ENCODE assay signal across 9 mouse cellular contexts in the genomic region with DNA sequence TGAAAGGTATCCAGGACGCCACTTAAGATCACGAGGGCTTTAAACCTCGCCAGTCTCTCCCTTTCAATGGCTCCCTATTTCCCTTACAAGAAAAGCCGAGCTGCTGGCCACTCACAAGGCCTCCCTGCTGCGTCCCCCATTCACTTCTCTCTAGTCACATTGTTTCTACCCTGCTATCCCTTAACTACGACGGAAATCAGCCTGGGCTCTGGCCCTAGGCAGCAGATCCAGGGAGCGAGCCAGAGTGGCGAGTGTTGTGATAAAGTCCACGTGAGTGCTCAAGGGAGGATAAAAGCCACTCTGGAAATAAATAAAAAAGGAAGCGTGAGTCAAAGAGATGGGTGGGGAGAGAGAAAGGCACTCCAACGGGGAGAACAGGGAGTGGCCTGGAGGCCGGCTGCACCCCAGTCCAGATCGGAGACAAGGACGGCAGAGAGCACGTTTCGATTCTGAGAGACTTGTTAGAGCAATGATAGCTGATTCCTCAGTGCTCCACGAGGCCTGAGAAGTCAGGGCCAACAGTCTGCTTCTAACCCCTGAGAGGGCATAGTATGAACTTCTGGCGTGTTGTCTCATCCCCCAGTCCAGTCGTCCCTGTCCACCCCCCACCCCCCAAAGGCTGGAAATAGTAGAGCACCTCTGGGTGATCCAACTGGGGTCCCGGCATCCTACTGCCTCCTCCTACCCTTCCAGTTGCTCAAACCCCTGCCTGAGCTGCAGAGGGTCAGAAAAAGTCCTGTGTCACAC.
A peak's percentile ranks its signal among the peaks of the same experiment; 100 is the strongest.
DNase-seq lines count a peak whose midpoint lies in the region; ATAC-seq and TF ChIP-seq lines count a peak whose summit lies in the region.
"Had no signal": no experiment of that assay in that cellular context is flagged by ENCODE, and none has a peak within 500 bp of the region (broad histone marks: within the 10 kb centered on the region; RNA-seq: fewer than 3 reads in every experiment).

No protein-coding gene starts in this region.

- H3K4me2 ChIP-seq in heart, embryonic 11.5 days = peak overlapping the region; percentile 75
- H3K4me2 ChIP-seq in kidney, embryonic 16.5 days (replicated peaks; ENCODE audit: low read depth, low read length) = peak overlapping the region; percentile 67
- peak overlapping the region; percentile 60 for H3K4me2 ChIP-seq in lung, postnatal 0 days (replicated peaks; ENCODE audit: low read depth, low read length)

- no peak; the same call in 1 of the 2 replicates for ATAC-seq in heart, embryonic 11.5 days (replicated peaks; ENCODE audit: insufficient number of reproducible peaks, low FRiP score, low TSS enrichment)
- ATAC-seq in kidney, embryonic 16.5 days (ENCODE audit: low FRiP score, low TSS enrichment) = no peak
- peak; percentile 65 for ATAC-seq in lung, postnatal 0 days
- ATAC-seq: Patski had no signal

- no peaks in the 10 kb centered on the region for H3K9me3 ChIP-seq in heart, embryonic 11.5 days (replicated peaks; ENCODE audit: control insufficient read depth, low read length)
- H3K9me3 ChIP-seq in kidney, embryonic 16.5 days (ENCODE audit: low read length) = no peaks in the 10 kb centered on the region
- H3K9me3 ChIP-seq in lung, postnatal 0 days (ENCODE audit: low read length) = no peaks in the 10 kb centered on the region

- peak overlapping the region; percentile 61 for H3K4me3 ChIP-seq in layer of hippocampus, adult 2 months
- H3K4me3 ChIP-seq in heart, embryonic 11.5 days (ENCODE audit: low read depth, low read length) = peak overlapping the region; percentile 38
- peak overlapping the region; percentile 50 for H3K4me3 ChIP-seq in kidney, embryonic 16.5 days (ENCODE audit: low read length)
- peak overlapping the region; percentile 36 for H3K4me3 ChIP-seq in lung, postnatal 0 days (ENCODE audit: low read depth, low read length)

- peaks cover 20% of the 10 kb centered on the region for H3K4me1 ChIP-seq in heart, embryonic 11.5 days (ENCODE audit: control insufficient read depth, insufficient read depth, low read length)
- H3K4me1 ChIP-seq in kidney, embryonic 16.5 days (ENCODE audit: insufficient read depth, low read length) = peaks cover 40% of the 10 kb centered on the region
- peaks cover 19% of the 10 kb centered on the region for H3K4me1 ChIP-seq in lung, postnatal 0 days (ENCODE audit: insufficient read depth, low read depth, low read length)

- peak; percentile 71 for TF ChIP-seq EP300 in lung, postnatal 0 days (IDR thresholded peaks at IDR 0.05)

- peak overlapping the region; percentile 43 for H3K9ac ChIP-seq in heart, embryonic 11.5 days (ENCODE audit: low read depth, low read length)
- H3K9ac ChIP-seq in kidney, embryonic 16.5 days (replicated peaks; ENCODE audit: low read length) = peak overlapping the region; percentile 60
- peak overlapping the region; percentile 36 for H3K9ac ChIP-seq in lung, postnatal 0 days (replicated peaks; ENCODE audit: low read depth)

- peak overlapping the region; percentile 86 for H3K27ac ChIP-seq in layer of hippocampus, adult 2 months
- peak overlapping the region; percentile 79 for H3K27ac ChIP-seq in heart, embryonic 11.5 days (ENCODE audit: low read depth, low read length)
- peak overlapping the region; percentile 57; the same call in 1 of the 2 replicates for H3K27ac ChIP-seq in kidney, embryonic 16.5 days (ENCODE audit: low read length)
- H3K27ac ChIP-seq in lung, postnatal 0 days (ENCODE audit: low read length) = peak overlapping the region; percentile 92

- H3K27me3 ChIP-seq in heart, embryonic 11.5 days (ENCODE audit: control insufficient read depth, insufficient read depth, low read length) = no peaks in the 10 kb centered on the region
- H3K27me3 ChIP-seq in kidney, embryonic 16.5 days (ENCODE audit: insufficient read depth, low read length) = no peaks in the 10 kb centered on the region
- H3K27me3 ChIP-seq in lung, postnatal 0 days (replicated peaks; ENCODE audit: insufficient read depth, low read length) = no peaks in the 10 kb centered on the region
- H3K27me3 ChIP-seq: Patski had no signal

- no peak for DNase-seq in layer of hippocampus, adult 2 months (ENCODE audit: low spot score in 2 of 2)
- DNase-seq in layer of hippocampus, adult 9-11 months = no peak
- DNase-seq in embryo, embryonic 9.5 days (ENCODE audit: extremely low spot score) = peak; percentile 57
- DNase-seq in lung, postnatal 0 days (ENCODE audit: low spot score) = peak; percentile 91
- DNase-seq in right cerebral cortex, postnatal 25 days = peak; percentile 33
- DNase-seq in layer of hippocampus, adult 11-12 months (ENCODE audit: low spot score) = no peak

- no peaks in the 10 kb centered on the region for H3K36me3 ChIP-seq in heart, embryonic 11.5 days (ENCODE audit: control insufficient read depth, insufficient read depth, low read length)
- no peaks in the 10 kb centered on the region for H3K36me3 ChIP-seq in kidney, embryonic 16.5 days (ENCODE audit: insufficient read depth, low read length)
- H3K36me3 ChIP-seq in lung, postnatal 0 days (ENCODE audit: insufficient read depth, low read length) = no peaks in the 10 kb centered on the region

- 2% methylated on average over 21 of the region's 21 CpGs for WGBS in heart, embryonic 11.5 days (ENCODE audit: insufficient replicate concordance)
- 5% methylated on average over 21 of the region's 21 CpGs for WGBS in kidney, embryonic 16.5 days
- 7% methylated on average over 21 of the region's 21 CpGs for WGBS in lung, postnatal 0 days

- TF ChIP-seq CTCF in layer of hippocampus, adult 2 months (conservative IDR thresholded peaks at IDR 0.05) = no peak
- TF ChIP-seq CTCF in lung, postnatal 0 days (IDR thresholded peaks at IDR 0.05) = no peak

Comparison
In these comparisons a context has a peak if more than half of its experiments do, and no peak if none do; other contexts are left out.
1. DNase-seq: peak in embryo, embryonic 9.5 days (single experiment), lung, postnatal 0 days (single experiment) and right cerebral cortex, postnatal 25 days (single experiment); none in layer of hippocampus, adult 2 months (0 of 2), layer of hippocampus, adult 9-11 months (single experiment) and layer of hippocampus, adult 11-12 months (single experiment).
2. Peak in every context shown above with its lines, with median percentiles within 50 percentile points of each other: H3K27ac ChIP-seq, H3K4me3 ChIP-seq, H3K4me2 ChIP-seq and H3K9ac ChIP-seq.